Mouse (Mus musculus) liver, embryonic 14.5 days (tissue): ENCODE data around the gene Gm42517. TPM values are rescaled to one million over a fixed set of nuclear protein-coding genes. Genes with fewer than 3 reads are reported as not detected.

Experiments used
- ATAC-seq: fragments of 200-750 bp; cut with Nextera tagmentation; 2 replicates; pipeline ENCODE4 v1.8.0; 2017; ENCODE audit warnings: moderate number of reproducible peaks, mild to moderate bottlenecking, moderate library complexity; ENCODE audit not compliant: insufficient read depth
- DNase-seq, 3 experiments: peaks; one replicate each; pipeline ENCODE4 v3.0.0-alpha.2; 2012 to 2013; ENCODE audit warnings: low read depth in 3 of 3, low spot score in 3 of 3
- H3K27ac ChIP-seq: fragments of 300-500 bp; sonication (generic); 2 replicates; pipeline ENCODE4 v1.5.1; 2014; ENCODE audit warnings: moderate library complexity, mild to moderate bottlenecking, control low read depth, inconsistent platforms
- H3K27me3 ChIP-seq: fragments of 300-500 bp; sonication (generic); 2 replicates; pipeline ENCODE4 v1.6.1; 2014; ENCODE audit warnings: mild to moderate bottlenecking, low read length, moderate library complexity; ENCODE audit not compliant: control insufficient read depth, insufficient read depth
- H3K36me3 ChIP-seq: fragments of 300-500 bp; sonication (generic); replicated peaks from 2 replicates; pipeline ENCODE4 v1.6.1; 2014; ENCODE audit warnings: low read depth; ENCODE audit not compliant: control insufficient read depth, insufficient read depth
- H3K4me1 ChIP-seq, 2 experiments: fragments of 200-500 bp in 1 of 2; fragments of 300-500 bp in 1 of 2; sonication (generic) in 1 of 2; replicated peaks; 2 replicates each; pipeline ENCODE4 v1.6.1; 2012 to 2014; ENCODE audit warnings: antibody characterized with exemption in 1 of 2, inconsistent platforms in 1 of 2, low read length in 1 of 2; ENCODE audit not compliant: control insufficient read depth in 2 of 2, insufficient read depth in 2 of 2
- H3K4me2 ChIP-seq: fragments of 300-500 bp; sonication (generic); 2 replicates; pipeline ENCODE4 v1.6.1; 2014; ENCODE audit warnings: low read depth, mild to moderate bottlenecking, control low read depth, moderate library complexity
- H3K4me3 ChIP-seq, 2 experiments: fragments of 200-500 bp in 1 of 2; fragments of 300-500 bp in 1 of 2; sonication (generic) in 1 of 2; 2 replicates each; pipeline ENCODE4 v1.5.1; 2012 to 2014; ENCODE audit warnings: low read depth in 2 of 2, low read length in 2 of 2, mild to moderate bottlenecking in 2 of 2, control low read depth in 1 of 2, inconsistent platforms in 1 of 2, moderate library complexity in 1 of 2; ENCODE audit not compliant: insufficient read depth in 1 of 2
- H3K9ac ChIP-seq: fragments of 300-500 bp; sonication (generic); replicated peaks from 2 replicates; pipeline ENCODE4 v1.6.1; 2014; ENCODE audit warnings: mild to moderate bottlenecking, control low read depth, moderate library complexity
- H3K9me3 ChIP-seq: fragments of 300-500 bp; sonication (generic); 2 replicates; pipeline ENCODE4 v1.6.1; 2016; ENCODE audit warnings: low read length, mixed read lengths; ENCODE audit not compliant: control insufficient read depth
- CTCF ChIP-seq: IDR thresholded peaks from 2 replicates; pipeline ENCODE4 v1.5.1; 2016; ENCODE audit warnings: antibody characterized with exemption, low read depth, control low read depth
- EP300 ChIP-seq: IDR thresholded peaks from 2 replicates; pipeline ENCODE4 v1.6.1; 2016; ENCODE audit warnings: antibody characterized with exemption, low read depth
- WGBS: fragments of 180-500 bp; shearing (Covaris S2); extraction: QIAGEN DNeasy Blood & Tissue Kit; methylation state at CpG from one replicate; pipeline ENCODE4 v1.1.7; 2014; ENCODE audit not compliant: insufficient replicate concordance; 5-methylcytosine and 5-hydroxymethylcytosine counted together
- polyA plus RNA-seq, 2 experiments: library from polyadenylated mRNA; depleted of rRNA in 1 of 2; stranded (reverse) in 1 of 2; unstranded in 1 of 2; fragments of >200 nt; fragmentation: Nextera tagmentation in 1 of 2; extraction: Ambion mirVana in 1 of 2; gene quantifications; 2 replicates each; pipeline versions ENCODE4 v1.2.1 to v1.2.3; 2012 to 2014

The Gm42517 gene
- polyA plus RNA-seq, 2 experiments: 0.20 TPM; not detected in 1

DNA sequence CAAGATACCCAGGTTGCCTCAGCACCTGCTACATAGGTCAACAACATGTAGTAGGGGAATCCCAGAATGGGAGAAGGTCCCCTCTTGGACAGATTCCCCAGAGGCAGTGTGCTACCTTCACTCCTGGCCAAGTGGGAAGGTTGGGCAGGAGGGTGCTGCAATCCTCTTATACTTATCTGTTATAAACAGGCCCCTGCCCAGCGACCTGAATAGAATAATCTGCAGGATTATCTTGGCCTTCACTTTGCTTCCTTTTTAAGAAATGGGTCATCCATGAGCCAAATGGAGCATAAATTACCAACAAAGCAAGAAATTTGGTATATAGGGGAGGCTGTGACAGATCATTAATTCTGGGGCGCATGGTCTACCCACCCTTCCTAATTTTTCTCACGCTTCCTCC, 22.0 kb upstream of the Gm42517 start:
- DNase-seq: no peak
- TF ChIP-seq CTCF: no peak
- no peak for TF ChIP-seq EP300
- H3K36me3 ChIP-seq: no peaks in the 10 kb centered on the region
- no peak overlapping the region for H3K27ac ChIP-seq
- no peak overlapping the region for H3K4me2 ChIP-seq
- ATAC-seq: no peak
- no peaks in the 10 kb centered on the region for H3K4me1 ChIP-seq
- H3K27me3 ChIP-seq: no peaks in the 10 kb centered on the region
- 49% methylated on average over 3 of the region's 3 CpGs for WGBS
- no peak overlapping the region for H3K9ac ChIP-seq
- H3K4me3 ChIP-seq: no peak overlapping the region
- no peaks in the 10 kb centered on the region for H3K9me3 ChIP-seq

- no peak within 1 kb of the TSS for H3K27ac ChIP-seq
- no peak within 1 kb of the TSS for H3K9ac ChIP-seq
- 62% methylated on average over 7 of the region's 7 CpGs for WGBS
- H3K4me3 ChIP-seq: no peak within 1 kb of the TSS
- DNase-seq (no peak), ATAC-seq (no peak)
- no peaks in the 10 kb centered on the region for H3K36me3 ChIP-seq
- H3K4me2 ChIP-seq: no peak within 1 kb of the TSS
- no peaks in the 10 kb centered on the region for H3K4me1 ChIP-seq
- no peak for TF ChIP-seq CTCF
- TF ChIP-seq EP300: no peak
- H3K27me3 ChIP-seq: no peaks in the 10 kb centered on the region
- H3K9me3 ChIP-seq: no peaks in the 10 kb centered on the region
Measured at GRCm38 (mm10) chr5:108388201-108388600, 20.5 kb upstream of the Gm42517 start, which contains the start of gene Pde6b. Pde6b (plus strand) TSS chr5:108388391.

DNA sequence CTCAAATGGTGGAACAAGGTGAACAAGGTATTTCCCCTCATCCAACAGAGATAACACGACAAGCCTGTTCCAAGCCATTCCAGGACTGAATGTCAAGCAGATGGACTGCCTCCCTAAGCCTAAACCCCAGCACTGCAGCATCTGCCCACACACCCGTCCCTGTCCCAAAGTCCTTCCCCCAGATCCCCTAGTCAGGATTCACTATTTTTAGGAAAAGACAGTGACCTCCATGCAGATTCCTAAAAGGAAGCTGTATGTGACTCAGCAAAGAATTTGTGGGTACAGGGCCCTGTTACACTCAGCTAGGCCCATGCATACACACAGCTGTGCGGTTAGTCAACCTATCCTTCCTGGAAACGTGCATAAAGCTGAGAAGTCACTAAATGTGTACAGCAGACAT, 18.7 kb upstream of the Gm42517 start:
- 47% methylated on average over 4 of the region's 4 CpGs for WGBS
- H3K4me3 ChIP-seq: no peak overlapping the region
- H3K9ac ChIP-seq: no peak overlapping the region
- H3K4me2 ChIP-seq: no peak overlapping the region
- H3K9me3 ChIP-seq: no peaks in the 10 kb centered on the region
- ATAC-seq: no peak
- TF ChIP-seq EP300 (no peak), CTCF (no peak)
- no peaks in the 10 kb centered on the region for H3K27me3 ChIP-seq
- H3K36me3 ChIP-seq: no peaks in the 10 kb centered on the region
- H3K27ac ChIP-seq: no peak overlapping the region
- H3K4me1 ChIP-seq: no peaks in the 10 kb centered on the region
- no peak for DNase-seq

GRCm38 (mm10) chr5:108385632-108386031, 17.9 kb upstream of the Gm42517 start:
- H3K4me1 ChIP-seq: no peaks in the 10 kb centered on the region
- H3K9ac ChIP-seq: no peak overlapping the region
- ATAC-seq (no peak), DNase-seq (no peak)
- no peak overlapping the region for H3K4me2 ChIP-seq
- no peaks in the 10 kb centered on the region for H3K36me3 ChIP-seq
- no peaks in the 10 kb centered on the region for H3K27me3 ChIP-seq
- whole genome bisulfite sequencing: 68% methylated on average over 2 of the region's 2 CpGs
- TF ChIP-seq EP300: no peak
- no peak for TF ChIP-seq CTCF
- no peaks in the 10 kb centered on the region for H3K9me3 ChIP-seq
- no peak overlapping the region for H3K4me3 ChIP-seq
- H3K27ac ChIP-seq: no peak overlapping the region

DNA sequence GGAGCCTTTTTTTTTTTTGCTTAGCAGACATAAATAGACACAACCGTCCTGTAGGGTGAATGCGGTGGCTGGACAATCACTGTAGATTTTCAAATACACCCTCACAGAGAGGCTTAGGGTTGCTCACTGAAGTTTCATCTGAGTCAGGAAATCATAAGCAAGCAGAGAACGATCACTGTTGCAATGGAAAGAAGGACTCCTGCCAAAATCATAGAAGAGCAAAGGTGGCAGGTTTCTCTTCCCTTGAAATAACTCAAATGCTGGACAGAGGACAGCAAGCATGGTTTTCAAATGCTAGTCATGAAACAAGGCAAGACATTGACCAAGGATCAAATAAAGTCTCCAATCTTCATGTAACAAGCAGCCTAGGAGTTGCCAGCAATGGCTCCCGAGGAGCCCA, 10.6 kb upstream of the Gm42517 start:
- no peaks in the 10 kb centered on the region for H3K36me3 ChIP-seq
- TF ChIP-seq CTCF: no peak
- no peak for TF ChIP-seq EP300
- ATAC-seq (no peak), DNase-seq (no peak)
- no peak overlapping the region for H3K4me3 ChIP-seq
- H3K9me3 ChIP-seq: no peaks in the 10 kb centered on the region
- H3K9ac ChIP-seq: no peak overlapping the region
- 62% methylated on average over 4 of the region's 4 CpGs for WGBS
- H3K4me2 ChIP-seq: no peak overlapping the region
- H3K27me3 ChIP-seq: no peaks in the 10 kb centered on the region; the same call in 1 of the 2 replicates
- H3K27ac ChIP-seq: no peak overlapping the region
- no peaks in the 10 kb centered on the region for H3K4me1 ChIP-seq
